Mouse (Mus musculus) adrenal gland, adult 2 months (tissue): ENCODE data around the gene Bcl6b. TPM values are rescaled to one million over a fixed set of nuclear protein-coding genes. Genes with fewer than 3 reads are reported as not detected.

Experiments
- microRNA-seq, 2 experiments: library from miRNA; unstranded; fragments of <30 nt; microRNA quantifications; one replicate each; pipeline ENCODE4 v1.2.0; 2021
- polyA plus RNA-seq: library from polyadenylated mRNA; depleted of rRNA; stranded (reverse); fragments of >200 nt; gene quantifications from 2 replicates; pipeline ENCODE4 v1.2.3, GENCODE M21; 2012; rRNA removed
- total RNA-seq, 2 experiments: library from RNA; stranded (reverse); gene quantifications; 2 replicates each; pipeline ENCODE4 v1.2.3; 2021

Gene Bcl6b
- total and polyA plus RNA-seq, 3 experiments, result 8.6 to 25.3 (median 11.3) TPM

Small RNAs within 50 kb of the gene (microRNA-seq; reads per million reads assigned to microRNA genes)
- 864 to 1,319 reads per million in 2 experiments for gene Mir195a
- 0 reads per million in 2 experiments for gene Mir497
- 0 to 0.22 reads per million in 2 experiments for gene Mir497b

Other genes starting within 250 kb of the Bcl6b start
- 100 to 1,000 TPM; 130 to 136 TPM for gene Ctdnep1, start 248.6 kb downstream of the Bcl6b start, total RNA-seq
- 106 and 117 TPM in 2 replicates for gene Ctdnep1, start 248.6 kb downstream of the Bcl6b start, polyA plus RNA-seq
- 10 to 100 TPM; 61.9 to 91.9 TPM for gene Elp5, start 247.3 kb downstream of the Bcl6b start, total RNA-seq
- 45.0 and 45.6 TPM in 2 replicates for gene Elp5, start 247.3 kb downstream of the Bcl6b start, polyA plus RNA-seq
- 100 to 1,000 TPM; 487 to 580 TPM for gene Gabarap, start 238.7 kb downstream of the Bcl6b start, total RNA-seq
- gene Gabarap, start 238.7 kb downstream of the Bcl6b start, polyA plus RNA-seq, result 226 and 315 TPM in 2 replicates
- gene Phf23, start 234.0 kb downstream of the Bcl6b start, total RNA-seq, result 10 to 100 TPM; 52.2 to 57.6 TPM
- gene Phf23, start 234.0 kb downstream of the Bcl6b start, polyA plus RNA-seq, result 9.7 and 19.0 TPM in 2 replicates
- gene Dvl2, start 229.2 kb downstream of the Bcl6b start, total RNA-seq, result 10 to 100 TPM; 11.2 to 12.2 TPM
- gene Dvl2, start 229.2 kb downstream of the Bcl6b start, polyA plus RNA-seq, result 20.2 and 22.2 TPM in 2 replicates
- 100 to 1,000 TPM; 426 to 754 TPM for gene Acadvl, start 214.4 kb downstream of the Bcl6b start, total RNA-seq
- gene Acadvl, start 214.4 kb downstream of the Bcl6b start, polyA plus RNA-seq, result 171 and 186 TPM in 2 replicates
- 10 to 100 TPM; 22.9 to 32.4 TPM for gene Dlg4, start 212.9 kb downstream of the Bcl6b start, total RNA-seq
- gene Dlg4, start 212.9 kb downstream of the Bcl6b start, polyA plus RNA-seq, result 21.7 and 22.1 TPM in 2 replicates
- gene Asgr1, start 175.7 kb downstream of the Bcl6b start, total RNA-seq, result 1 to 10 TPM in 1 of 2 experiments, not detected in 1; 1.7 TPM
- gene Asgr1, start 175.7 kb downstream of the Bcl6b start, polyA plus RNA-seq, result 0.08 TPM in 1 of 2 replicates, not detected in the other
- gene Asgr2, start 137.2 kb downstream of the Bcl6b start, total RNA-seq, result 1 to 10 TPM in 1 of 2 experiments, under 1 TPM in 1; 0.45 to 2.8 TPM
- 0.96 and 2.6 TPM in 2 replicates for gene Asgr2, start 137.2 kb downstream of the Bcl6b start, polyA plus RNA-seq
- gene Mgl2, start 99.5 kb downstream of the Bcl6b start, total RNA-seq, result 1 to 10 TPM; 3.5 to 8.1 TPM
- 2.2 and 2.3 TPM in 2 replicates for gene Mgl2, start 99.5 kb downstream of the Bcl6b start, polyA plus RNA-seq
- gene Clec10a, start 73.6 kb downstream of the Bcl6b start, total RNA-seq, result 1 to 10 TPM; 1.9 to 6.1 TPM
- 1.2 and 1.7 TPM in 2 replicates for gene Clec10a, start 73.6 kb downstream of the Bcl6b start, polyA plus RNA-seq
- gene Slc16a11, start 17.0 kb downstream of the Bcl6b start, total RNA-seq, result under 1 TPM in 1 of 2 experiments, not detected in 1; 0.73 TPM
- 0.68 and 2.4 TPM in 2 replicates for gene Slc16a11, start 17.0 kb downstream of the Bcl6b start, polyA plus RNA-seq
- 1 to 10 TPM; 2.7 to 3.7 TPM for gene Slc16a13, start 8.7 kb downstream of the Bcl6b start, total RNA-seq
- gene Slc16a13, start 8.7 kb downstream of the Bcl6b start, polyA plus RNA-seq, result 5.0 and 5.6 TPM in 2 replicates
- 10 to 100 TPM; 44.7 to 52.1 TPM for gene 0610010K14Rik, start 8.1 kb upstream of the Bcl6b start, total RNA-seq
- gene 0610010K14Rik, start 8.1 kb upstream of the Bcl6b start, polyA plus RNA-seq, result 54.7 and 56.2 TPM in 2 replicates
- 1 to 10 TPM; 3.2 to 6.2 TPM for gene Gm21988, start 10.0 kb upstream of the Bcl6b start, total RNA-seq
- 6.9 and 7.8 TPM in 2 replicates for gene Gm21988, start 10.0 kb upstream of the Bcl6b start, polyA plus RNA-seq
- gene Rnasek, start 10.0 kb upstream of the Bcl6b start, total RNA-seq, result 100 to 1,000 TPM; 220 to 243 TPM
- gene Rnasek, start 10.0 kb upstream of the Bcl6b start, polyA plus RNA-seq, result 332 and 351 TPM in 2 replicates
- 1 to 10 TPM; 1.3 to 1.6 TPM for gene Alox12, start 25.6 kb upstream of the Bcl6b start, total RNA-seq
- gene Alox12, start 25.6 kb upstream of the Bcl6b start, polyA plus RNA-seq, result 1.7 and 1.8 TPM in 2 replicates
- not detected for gene Alox12e, start 92.8 kb upstream of the Bcl6b start, total RNA-seq
- 0.06 TPM in 1 of 2 replicates, not detected in the other for gene Alox12e, start 92.8 kb upstream of the Bcl6b start, polyA plus RNA-seq
- 1 to 10 TPM; 2.8 to 6.8 TPM for gene Alox15, start 122.2 kb upstream of the Bcl6b start, total RNA-seq
- 1.1 and 2.7 TPM in 2 replicates for gene Alox15, start 122.2 kb upstream of the Bcl6b start, polyA plus RNA-seq
- 10 to 100 TPM; 15.4 to 22.2 TPM for gene Pelp1, start 180.2 kb upstream of the Bcl6b start, total RNA-seq
- 25.0 and 39.1 TPM in 2 replicates for gene Pelp1, start 180.2 kb upstream of the Bcl6b start, polyA plus RNA-seq
- gene Arrb2, start 202.8 kb upstream of the Bcl6b start, total RNA-seq, result 10 to 100 TPM; 27.2 to 27.7 TPM
- 24.2 and 26.9 TPM in 2 replicates for gene Arrb2, start 202.8 kb upstream of the Bcl6b start, polyA plus RNA-seq
- gene Med11, start 222.1 kb upstream of the Bcl6b start, total RNA-seq, result 10 to 100 TPM; 20.4 to 21.6 TPM
- 8.9 TPM in 2 replicates for gene Med11, start 222.1 kb upstream of the Bcl6b start, polyA plus RNA-seq
- 1 to 10 TPM; 1.2 to 1.5 TPM for gene Zmynd15, start 229.6 kb upstream of the Bcl6b start, total RNA-seq
- 4.6 and 5.3 TPM in 2 replicates for gene Zmynd15, start 229.6 kb upstream of the Bcl6b start, polyA plus RNA-seq
- gene Cxcl16, start 230.2 kb upstream of the Bcl6b start, total RNA-seq, result 10 to 100 TPM in 1 of 2 experiments, 1 to 10 TPM in 1; 9.4 to 14.0 TPM
- gene Cxcl16, start 230.2 kb upstream of the Bcl6b start, polyA plus RNA-seq, result 16.2 and 18.7 TPM in 2 replicates